Mouse (Mus musculus) spleen, postnatal 14 days (tissue): ENCODE measurements at regions not wholly inside any gene's neighbourhood (a gene's known extent, or its start where the extent isn't known, plus 50 kb on each side); places are given as distances from the start of the nearest gene placed in this dataset.
A peak's percentile ranks its signal among the peaks of the same experiment; 100 is the strongest.

Source experiments
- DNase-seq, 2 experiments: peaks; one replicate each; pipeline ENCODE4 v3.0.0; 2021 to 2022; ENCODE audit warnings: low spot score in 2 of 2

GRCm38 (mm10) chr12:26244701-26245100, 170.4 kb downstream of the Rnf144a start:
- DNase-seq: no peak

- DNase-seq: no peak
These were observed 187.5 kb downstream of the Rnf144a start for GRCm38 (mm10) chr12:26227557-26228020.

- peak in 1 of 2 experiments; percentile 2 for DNase-seq
These were observed 188.7 kb downstream of the Rnf144a start for GRCm38 (mm10) chr12:26226363-26226762.

GRCm38 (mm10) chr12:26212447-26212846, 202.6 kb downstream of the Rnf144a start:
- no peak for DNase-seq

- no peak for DNase-seq
These were observed 203.6 kb downstream of the Rnf144a start for GRCm38 (mm10) chr12:26211423-26211822.

GRCm38 (mm10) chr12:26206751-26207150, 208.3 kb downstream of the Rnf144a start:
- no peak for DNase-seq

GRCm38 (mm10) chr12:26206036-26206435, 209.0 kb downstream of the Rnf144a start:
- DNase-seq: no peak

- no peak for DNase-seq
These were observed 223.0 kb downstream of the Rnf144a start for GRCm38 (mm10) chr12:26191982-26192576.

- no peak for DNase-seq
These were observed 223.6 kb downstream of the Rnf144a start for GRCm38 (mm10) chr12:26191268-26191981.

- no peak for DNase-seq
These were observed 226.1 kb downstream of the Rnf144a start for GRCm38 (mm10) chr12:26188996-26189395.

GRCm38 (mm10) chr12:26187091-26187862, 227.8 kb downstream of the Rnf144a start:
- DNase-seq: no peak

- no peak for DNase-seq
These were observed 230.2 kb downstream of the Rnf144a start for GRCm38 (mm10) chr12:26184701-26185460.

GRCm38 (mm10) chr12:26183021-26183420, 232.0 kb downstream of the Rnf144a start:
- DNase-seq: no peak

- DNase-seq: no peak
These were observed 234.2 kb downstream of the Rnf144a start for GRCm38 (mm10) chr12:26180846-26181245.

GRCm38 (mm10) chr12:26176231-26176662, 238.8 kb downstream of the Rnf144a start:
- DNase-seq: no peak

- DNase-seq: no peak
These were observed 251.6 kb downstream of the Rnf144a start for GRCm38 (mm10) chr12:26163416-26163815.

GRCm38 (mm10) chr12:26160861-26161615, 254.0 kb downstream of the Rnf144a start:
- no peak for DNase-seq

GRCm38 (mm10) chr12:26152992-26153391, 262.1 kb downstream of the Rnf144a start:
- DNase-seq: no peak

GRCm38 (mm10) chr12:26146336-26146735, 268.7 kb downstream of the Rnf144a start:
- DNase-seq: no peak

GRCm38 (mm10) chr12:26145085-26145714, 269.9 kb downstream of the Rnf144a start:
- DNase-seq: no peak
